Mouse (Mus musculus) Patski (cell line): ENCODE data around the gene Ptch2. TPM values are rescaled to one million over a fixed set of nuclear protein-coding genes. Genes with fewer than 3 reads are reported as not detected.

Experiments
- ATAC-seq: fragments of 100-300 bp; one replicate; pipeline ENCODE4 v1.8.0; 2021
- CTCF ChIA-PET: fragments of 350-600 bp; sonication (Branson Sonifier 250); formaldehyde crosslinking; loops from one replicate; lab custom pipeline; 2022; ENCODE audit warnings: inconsistent platforms; lab: Charles Lee
- POLR2A ChIA-PET: fragments of 350-600 bp; sonication (Branson Sonifier 250); formaldehyde crosslinking; loops from one replicate; lab custom pipeline; 2022; ENCODE audit warnings: antibody characterized with exemption, inconsistent platforms; lab: Charles Lee
- DNase-seq: peaks from one replicate; pipeline ENCODE4 v3.0.0-alpha.2; 2011; ENCODE audit warnings: low read depth, low spot score
- H3K27me3 ChIP-seq: fragments of 371-371 bp; one replicate; pipeline ENCODE4 v1.5.1; 2021
- CTCF ChIP-seq: fragments of 100-300 bp; IDR thresholded peaks from one replicate; pipeline ENCODE4 v1.5.1; 2021
- in situ Hi-C: fragments of 300-500 bp; cut with MboI; formaldehyde crosslinking; loops from 3 replicates; pipeline ENCODE4 v1.11.1; 2018; ENCODE audit warnings: low pct_unique_long_range_greater_than_20kb, mixed read lengths
- polyA plus RNA-seq: library from polyadenylated mRNA; unstranded; gene quantifications from one replicate; pipeline ENCODE4 v1.2.3, GENCODE M21; 2021

Gene Ptch2
- polyA plus RNA-seq, 1 experiment from 2014 or later = 0.23 TPM

- peak; percentile 95 for ATAC-seq
- ChIA-PET CTCF (interaction anchor here (0.7 to 3.7 kb wide), 17 partner anchors 9 to 125 kb away, joined by 3 to 19 read pairs (median 4); partner anchors contain the start of genes Hectd3 and Plk3), POLR2A (interaction anchor here (1.3 to 3.4 kb wide), 2 partner anchors 12 to 31 kb away, joined by 5 to 8 read pairs; partner anchors contain the start of gene Plk3)
- peak; percentile 98 for DNase-seq
- TF ChIP-seq CTCF = no peak
- no peaks in the 10 kb centered on the region for H3K27me3 ChIP-seq
- in situ Hi-C loops = loop anchor here (10.0 kb wide), 1 partner anchor 396 kb away; the partner anchor contains the start of gene Tesk2
Observed at GRCm38 (mm10) chr4:117120445-117121414, 24.9 kb downstream of the Ptch2 start.

GRCm38 (mm10) chr4:117122209-117122608 is 26.3 kb downstream of the Ptch2 start:
- no peak for DNase-seq
- POLR2A ChIA-PET = interaction anchor here (3.4 kb wide), 1 partner anchor 11 kb away, joined by 8 read pairs; the partner anchor contains the start of gene Plk3
- in situ Hi-C loops = loop anchor here (10.0 kb wide), 1 partner anchor 397 kb away; the partner anchor contains the start of gene Tesk2
- TF ChIP-seq CTCF = no peak
- ATAC-seq = no peak
- no peaks in the 10 kb centered on the region for H3K27me3 ChIP-seq
- CTCF ChIA-PET = interaction anchor here (1.1 to 3.7 kb wide), 4 partner anchors 11 to 126 kb away, joined by 3 to 19 read pairs (median 12); partner anchors contain the start of genes Hectd3 and Plk3

GRCm38 (mm10) chr4:117123546-117124217 is 27.8 kb downstream of the Ptch2 start:
- ATAC-seq (no peak), DNase-seq (no peak)
- H3K27me3 ChIP-seq = no peaks in the 10 kb centered on the region
- no peak for TF ChIP-seq CTCF
- in situ Hi-C loops = loop anchor here (10.0 kb wide), 1 partner anchor 399 kb away; the partner anchor contains the start of gene Tesk2
- ChIA-PET CTCF (interaction anchor here (3.7 kb wide), 1 partner anchor 9 kb away, joined by 19 read pairs; the partner anchor contains the start of gene Plk3), POLR2A (interaction anchor here (3.4 kb wide), 1 partner anchor 9 kb away, joined by 8 read pairs; the partner anchor contains the start of gene Plk3)

GRCm38 (mm10) chr4:117124218-117124517 is 28.3 kb downstream of the Ptch2 start:
- in situ Hi-C loops = loop anchor here (10.0 kb wide), 1 partner anchor 399 kb away; the partner anchor contains the start of gene Tesk2
- CTCF ChIA-PET = no interaction called here
- POLR2A ChIA-PET = no interaction called here
- no peak for DNase-seq
- ATAC-seq = no peak
- no peak for TF ChIP-seq CTCF
- no peaks in the 10 kb centered on the region for H3K27me3 ChIP-seq

GRCm38 (mm10) chr4:117124518-117125347 is 28.9 kb downstream of the Ptch2 start:
- ATAC-seq (no peak), DNase-seq (no peak)
- CTCF ChIA-PET = interaction anchor here (1.3 kb wide), 1 partner anchor 9 kb away, joined by 5 read pairs; the partner anchor contains the start of gene Plk3
- in situ Hi-C loops = loop anchor here (10.0 kb wide), 1 partner anchor 400 kb away; the partner anchor contains the start of gene Tesk2
- H3K27me3 ChIP-seq = no peaks in the 10 kb centered on the region
- POLR2A ChIA-PET = interaction anchor here (1.2 kb wide), 1 partner anchor 309 kb away, joined by 3 read pairs; no protein-coding TSS in a partner anchor
- TF ChIP-seq CTCF = no peak

GRCm38 (mm10) chr4:117125348-117125909 is 29.6 kb downstream of the Ptch2 start, which contains the start of gene Btbd19:
Btbd19 (minus strand) TSS chr4:117125725.
- in situ Hi-C loops = loop anchor here (10.0 kb wide), 1 partner anchor 401 kb away; the partner anchor contains the start of gene Tesk2
- no peaks in the 10 kb centered on the region for H3K27me3 ChIP-seq
- DNase-seq = no peak
- no peak for TF ChIP-seq CTCF
- ChIA-PET POLR2A (interaction anchor here (1.2 kb wide), 1 partner anchor 310 kb away, joined by 3 read pairs; no protein-coding TSS in a partner anchor), CTCF (interaction anchor here (1.1 to 1.5 kb wide), 3 partner anchors 8 to 104 kb away, joined by 3 to 5 read pairs (median 4); partner anchors contain the start of gene Plk3)
- peak; percentile 9 for ATAC-seq

GRCm38 (mm10) chr4:117125910-117126674 is 30.2 kb downstream of the Ptch2 start:
- DNase-seq (no peak), ATAC-seq (peak; percentile 77)
- POLR2A ChIA-PET = interaction anchor here (1.2 kb wide), 1 partner anchor 310 kb away, joined by 3 read pairs; no protein-coding TSS in a partner anchor
- CTCF ChIA-PET = interaction anchor here (1.1 to 1.5 kb wide), 5 partner anchors 8 to 124 kb away, joined by 3 to 5 read pairs (median 4); partner anchors contain the start of gene Plk3
- TF ChIP-seq CTCF = no peak
- H3K27me3 ChIP-seq = no peaks in the 10 kb centered on the region
- in situ Hi-C loops = loop anchor here (10.0 kb wide), 1 partner anchor 401 kb away; the partner anchor contains the start of gene Tesk2
